Mouse (Mus musculus): ENCODE measurements at regions not wholly inside any gene's neighbourhood (a gene's known extent, or its start where the extent isn't known, plus 50 kb on each side); places are given as distances from the start of the nearest gene placed in this dataset.

- Histone ChIP-seq H3K36me3 (ENCODE audit: control insufficient read depth, insufficient read depth, low read length) (no peaks in the 10 kb centered on the region), H3K27me3 (ENCODE audit: control insufficient read depth, insufficient read depth, low read length) (no peaks in the 10 kb centered on the region), H3K27ac (ENCODE audit: insufficient read depth, low read depth, low read length) (no peak overlapping the region), H3K4me3 (ENCODE audit: low read depth, low read length) (no peak overlapping the region), H3K4me1 (ENCODE audit: control insufficient read depth, insufficient read depth, insufficient read length, low read length) (no peaks in the 10 kb centered on the region; the same call in 1 of the 2 replicates)
- TF ChIP-seq POLR2A (IDR thresholded peaks at IDR 0.05; ENCODE audit: low read depth, low read length) = no peak
- no peak for TF ChIP-seq CTCF (IDR thresholded peaks at IDR 0.05; ENCODE audit: extremely low read depth, insufficient read length, insufficient replicate concordance, low read depth, low read length)
- WGBS = 81% methylated on average over 6 of the region's 6 CpGs
Measured at GRCm38 (mm10) chr1:90403057-90403456, 199.3 kb downstream of the Ackr3 start.

GRCm38 (mm10) chr1:90404717-90405487 is 197.9 kb upstream of the Cops8 start:
- WGBS = 47% methylated on average over 6 of the region's 6 CpGs
- no peaks in the 10 kb centered on the region; the same call in 1 of the 2 replicates for H3K4me1 ChIP-seq (ENCODE audit: control insufficient read depth, insufficient read depth, insufficient read length, low read length)
- no peaks in the 10 kb centered on the region for H3K27me3 ChIP-seq (ENCODE audit: control insufficient read depth, insufficient read depth, low read length)
- TF ChIP-seq POLR2A (IDR thresholded peaks at IDR 0.05; ENCODE audit: low read depth, low read length) (no peak), CTCF (IDR thresholded peaks at IDR 0.05; ENCODE audit: extremely low read depth, insufficient read length, insufficient replicate concordance, low read depth, low read length) (no peak)
- no peak overlapping the region for H3K27ac ChIP-seq (ENCODE audit: insufficient read depth, low read depth, low read length)
- no peak overlapping the region for H3K4me3 ChIP-seq (ENCODE audit: low read depth, low read length)
- H3K36me3 ChIP-seq (ENCODE audit: control insufficient read depth, insufficient read depth, low read length) = no peaks in the 10 kb centered on the region

GRCm38 (mm10) chr1:90406663-90407062 is 196.1 kb upstream of the Cops8 start:
- TF ChIP-seq POLR2A (IDR thresholded peaks at IDR 0.05; ENCODE audit: low read depth, low read length) (no peak), CTCF (IDR thresholded peaks at IDR 0.05; ENCODE audit: extremely low read depth, insufficient read length, insufficient replicate concordance, low read depth, low read length) (no peak)
- WGBS = 88% methylated on average over 6 of the region's 6 CpGs
- H3K27me3 ChIP-seq (ENCODE audit: control insufficient read depth, insufficient read depth, low read length) = no peaks in the 10 kb centered on the region
- H3K4me3 ChIP-seq (ENCODE audit: low read depth, low read length) = no peak overlapping the region
- H3K36me3 ChIP-seq (ENCODE audit: control insufficient read depth, insufficient read depth, low read length) = no peaks in the 10 kb centered on the region
- H3K27ac ChIP-seq (ENCODE audit: insufficient read depth, low read depth, low read length) = no peak overlapping the region
- H3K4me1 ChIP-seq (ENCODE audit: control insufficient read depth, insufficient read depth, insufficient read length, low read length) = no peaks in the 10 kb centered on the region; the same call in 1 of the 2 replicates

GRCm38 (mm10) chr1:90408504-90409215 is 194.1 kb upstream of the Cops8 start:
- WGBS = 68% methylated on average over 16 of the region's 16 CpGs
- H3K4me1 ChIP-seq (ENCODE audit: control insufficient read depth, insufficient read depth, insufficient read length, low read length) = no peaks in the 10 kb centered on the region; the same call in 1 of the 2 replicates
- H3K4me3 ChIP-seq (ENCODE audit: low read depth, low read length) = no peak overlapping the region
- H3K27me3 ChIP-seq (ENCODE audit: control insufficient read depth, insufficient read depth, low read length) = no peaks in the 10 kb centered on the region
- no peaks in the 10 kb centered on the region for H3K36me3 ChIP-seq (ENCODE audit: control insufficient read depth, insufficient read depth, low read length)
- no peak for TF ChIP-seq CTCF (IDR thresholded peaks at IDR 0.05; ENCODE audit: extremely low read depth, insufficient read length, insufficient replicate concordance, low read depth, low read length)
- TF ChIP-seq POLR2A (IDR thresholded peaks at IDR 0.05; ENCODE audit: low read depth, low read length) = no peak
- H3K27ac ChIP-seq (ENCODE audit: insufficient read depth, low read depth, low read length) = no peak overlapping the region

GRCm38 (mm10) chr1:90409236-90409635 is 193.5 kb upstream of the Cops8 start:
- no peaks in the 10 kb centered on the region for H3K36me3 ChIP-seq (ENCODE audit: control insufficient read depth, insufficient read depth, low read length)
- no peak overlapping the region for H3K4me3 ChIP-seq (ENCODE audit: low read depth, low read length)
- no peak for TF ChIP-seq POLR2A (IDR thresholded peaks at IDR 0.05; ENCODE audit: low read depth, low read length)
- TF ChIP-seq CTCF (IDR thresholded peaks at IDR 0.05; ENCODE audit: extremely low read depth, insufficient read length, insufficient replicate concordance, low read depth, low read length) = no peak
- H3K27me3 ChIP-seq (ENCODE audit: control insufficient read depth, insufficient read depth, low read length) = no peaks in the 10 kb centered on the region
- 68% methylated on average over 3 of the region's 3 CpGs for WGBS
- no peaks in the 10 kb centered on the region; the same call in 1 of the 2 replicates for H3K4me1 ChIP-seq (ENCODE audit: control insufficient read depth, insufficient read depth, insufficient read length, low read length)
- H3K27ac ChIP-seq (ENCODE audit: insufficient read depth, low read depth, low read length) = peak overlapping the region; percentile 37; the same call in 1 of the 2 replicates

GRCm38 (mm10) chr1:90412511-90413045 is 190.2 kb upstream of the Cops8 start:
- Histone ChIP-seq H3K4me3 (ENCODE audit: low read depth, low read length) (no peak overlapping the region), H3K36me3 (ENCODE audit: control insufficient read depth, insufficient read depth, low read length) (no peaks in the 10 kb centered on the region), H3K4me1 (ENCODE audit: control insufficient read depth, insufficient read depth, insufficient read length, low read length) (no peaks in the 10 kb centered on the region; the same call in 1 of the 2 replicates), H3K27me3 (ENCODE audit: control insufficient read depth, insufficient read depth, low read length) (no peaks in the 10 kb centered on the region), H3K27ac (ENCODE audit: insufficient read depth, low read depth, low read length) (no peak overlapping the region)
- WGBS = 70% methylated on average over 9 of the region's 9 CpGs
- TF ChIP-seq POLR2A (IDR thresholded peaks at IDR 0.05; ENCODE audit: low read depth, low read length) (no peak), CTCF (IDR thresholded peaks at IDR 0.05; ENCODE audit: extremely low read depth, insufficient read length, insufficient replicate concordance, low read depth, low read length) (no peak)

- no peaks in the 10 kb centered on the region for H3K27me3 ChIP-seq (ENCODE audit: control insufficient read depth, insufficient read depth, low read length)
- WGBS = 89% methylated on average over 4 of the region's 4 CpGs
- no peaks in the 10 kb centered on the region for H3K4me1 ChIP-seq (ENCODE audit: control insufficient read depth, insufficient read depth, insufficient read length, low read length)
- no peak for TF ChIP-seq POLR2A (IDR thresholded peaks at IDR 0.05; ENCODE audit: low read depth, low read length)
- no peak for TF ChIP-seq CTCF (IDR thresholded peaks at IDR 0.05; ENCODE audit: extremely low read depth, insufficient read length, insufficient replicate concordance, low read depth, low read length)
- no peak overlapping the region for H3K27ac ChIP-seq (ENCODE audit: insufficient read depth, low read depth, low read length)
- H3K4me3 ChIP-seq (ENCODE audit: low read depth, low read length) = no peak overlapping the region
- no peaks in the 10 kb centered on the region for H3K36me3 ChIP-seq (ENCODE audit: control insufficient read depth, insufficient read depth, low read length)
Measured at GRCm38 (mm10) chr1:90414751-90415150, 188.0 kb upstream of the Cops8 start.

Measured in small intestine, adult 2 months (tissue).